Mouse (Mus musculus) G1E (cell line): ENCODE results near the gene Mto1. TPM values are rescaled to one million over a fixed set of nuclear protein-coding genes. Genes with fewer than 3 reads are reported as not detected.
"Not testable (repeated sequence)": the region's sequence is repeated elsewhere in the genome, so short reads cannot be mapped to it uniquely, and the experiment has no call there.

ENCODE experiments used
- ATAC-seq: 2 replicates; pipeline ENCODE4 v1.8.0; 2016; ENCODE audit warnings: mild to moderate bottlenecking; ENCODE audit not compliant: insufficient number of reproducible peaks, poor library complexity, low FRiP score, severe bottlenecking; ENCODE audit errors: extremely low read depth
- DNase-seq: peaks from one replicate; pipeline ENCODE4 v3.0.0; 2012; ENCODE audit warnings: low spot score
- H3K27me3 ChIP-seq: 2 replicates; pipeline ENCODE4 v1.6.1; 2012; ENCODE audit warnings: mild to moderate bottlenecking, low read length, inconsistent platforms; ENCODE audit not compliant: insufficient read depth
- H3K36me3 ChIP-seq: replicated peaks from 2 replicates; pipeline ENCODE3; 2012; ENCODE audit warnings: mild to moderate bottlenecking, inconsistent platforms
- H3K4me1 ChIP-seq: 2 replicates; pipeline ENCODE4 v1.6.1; 2012; ENCODE audit warnings: low read depth, low read length, inconsistent platforms, mixed read lengths; ENCODE audit not compliant: insufficient read depth
- H3K4me3 ChIP-seq: 2 replicates; pipeline ENCODE4 v1.5.1; 2012; ENCODE audit warnings: low read depth, mild to moderate bottlenecking, inconsistent platforms, low read length, moderate library complexity, mixed read lengths
- H3K9me3 ChIP-seq: replicated peaks from 2 replicates; pipeline ENCODE4 v1.6.1; 2012; ENCODE audit warnings: inconsistent platforms
- CTCF ChIP-seq: IDR thresholded peaks from 2 replicates; pipeline ENCODE4 v1.5.1; 2012; ENCODE audit warnings: low read depth, low read length, inconsistent platforms, mixed read lengths
- GATA1 ChIP-seq: IDR thresholded peaks from 2 replicates; pipeline ENCODE4 v1.6.1; 2012; ENCODE audit warnings: borderline replicate concordance, low read length, inconsistent platforms, mixed read lengths
- GATA2 ChIP-seq: IDR thresholded peaks from 2 replicates; pipeline ENCODE4 v1.6.1; 2012; ENCODE audit warnings: low read depth, low read length, inconsistent platforms, borderline replicate concordance
- POLR2AphosphoS5 ChIP-seq: IDR thresholded peaks from 2 replicates; pipeline ENCODE4 v1.6.1; 2012; ENCODE audit warnings: low read depth, low read length, inconsistent platforms; ENCODE audit not compliant: insufficient replicate concordance
- TAL1 ChIP-seq: conservative IDR thresholded peaks from 2 replicates; pipeline ENCODE4 v1.6.1; 2012; ENCODE audit warnings: low read depth, low read length, inconsistent platforms, mixed read lengths
- polyA plus RNA-seq: library from polyadenylated mRNA; stranded (reverse); fragments of >175 nt; gene quantifications from 2 replicates; pipeline ENCODE4 v1.2.3, GENCODE M21; 2012
- total RNA-seq, 2 experiments: library from RNA; stranded (forward) in 1 of 2; stranded (reverse) in 1 of 2; fragments of 200-1000 nt in 1 of 2; fragments of >200 nt in 1 of 2; fragmentation: Nextera tagmentation in 1 of 2; gene quantifications; 2 replicates each; pipeline ENCODE4 v1.2.3; 2014 to 2017

Mto1 gene
- total and polyA plus RNA-seq, 3 experiments = 13.7 to 41.4 (median 35.1) TPM

GRCm38 (mm10) chr9:78508106-78508786, 60.2 kb downstream of the Mto1 start:
- no peak for ATAC-seq
- Histone ChIP-seq H3K4me3 (peak overlapping the region; percentile 43; the same call in 1 of the 2 replicates), H3K27me3 (peaks cover 20% of the 10 kb centered on the region), H3K4me1 (peaks cover 42% of the 10 kb centered on the region), H3K9me3 (peaks cover 4% of the 10 kb centered on the region), H3K36me3 (no peaks in the 10 kb centered on the region)
- TF ChIP-seq TAL1 (no peak), CTCF (no peak), POLR2AphosphoS5 (no peak), GATA2 (no peak), GATA1 (no peak)
- no peak for DNase-seq

- no peak for TF ChIP-seq GATA1
Measured at GRCm38 (mm10) chr9:78511705-78512104, 63.7 kb downstream of the Mto1 start.

GRCm38 (mm10) chr9:78513776-78514500, 65.9 kb downstream of the Mto1 start:
- H3K4me1 ChIP-seq = peaks cover 46% of the 10 kb centered on the region
- no peak for TF ChIP-seq TAL1
- no peak for TF ChIP-seq CTCF
- no peak for TF ChIP-seq GATA2
- TF ChIP-seq POLR2AphosphoS5 = no peak
- no peak for TF ChIP-seq GATA1
- peaks cover 4% of the 10 kb centered on the region for H3K9me3 ChIP-seq
- no peaks in the 10 kb centered on the region for H3K27me3 ChIP-seq
- no peak for DNase-seq
- no peak overlapping the region; the same call in 1 of the 2 replicates for H3K4me3 ChIP-seq
- ATAC-seq = no peak
- H3K36me3 ChIP-seq = no peaks in the 10 kb centered on the region

More at GRCm38 (mm10) chr9:78511705-78512104, 63.7 kb downstream of the Mto1 start:
- ATAC-seq (no peak), DNase-seq (no peak)
- Histone ChIP-seq H3K9me3 (peaks cover 4% of the 10 kb centered on the region), H3K4me3 (no peak overlapping the region), H3K4me1 (peaks cover 52% of the 10 kb centered on the region), H3K36me3 (no peaks in the 10 kb centered on the region), H3K27me3 (no peaks in the 10 kb centered on the region)

DNA sequence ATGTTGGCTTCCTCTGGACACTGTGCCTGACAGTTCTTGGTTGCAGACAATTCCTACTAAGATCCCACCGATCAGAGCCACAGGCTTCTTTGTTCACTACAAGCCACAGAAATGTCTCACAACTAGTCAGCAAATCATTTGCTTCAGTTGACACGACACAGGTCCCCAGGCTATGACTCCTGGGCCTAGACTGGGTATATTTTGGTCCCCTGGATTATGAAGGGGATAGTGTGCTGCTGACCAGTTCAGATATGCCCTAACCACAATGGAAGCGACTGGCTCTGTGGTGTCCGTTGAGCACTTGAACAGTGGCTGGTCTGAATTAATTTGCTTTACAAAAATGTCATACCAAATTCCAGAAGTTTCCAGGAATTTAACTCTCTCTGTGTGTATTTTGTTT, 66.7 kb downstream of the Mto1 start:
- peaks cover 4% of the 10 kb centered on the region for H3K9me3 ChIP-seq
- no peaks in the 10 kb centered on the region for H3K27me3 ChIP-seq
- no peaks in the 10 kb centered on the region for H3K36me3 ChIP-seq
- TF ChIP-seq GATA1 = no peak
- no peak for TF ChIP-seq POLR2AphosphoS5
- TF ChIP-seq CTCF = no peak
- no peak for TF ChIP-seq TAL1
- TF ChIP-seq GATA2 = no peak
- H3K4me3 ChIP-seq = no peak overlapping the region
- DNase-seq (no peak), ATAC-seq (no peak)
- peaks cover 44% of the 10 kb centered on the region for H3K4me1 ChIP-seq

GRCm38 (mm10) chr9:78516125-78516524, 68.1 kb downstream of the Mto1 start:
- H3K4me1 ChIP-seq = peaks cover 57% of the 10 kb centered on the region

GRCm38 (mm10) chr9:78517237-78517636, 69.2 kb downstream of the Mto1 start:
- not testable (repeated sequence) for H3K4me3 ChIP-seq, DNase-seq, ATAC-seq, H3K9me3 ChIP-seq, H3K36me3 ChIP-seq
- Histone ChIP-seq H3K27me3 (peaks cover 20% of the 10 kb centered on the region), H3K4me1 (peaks cover 64% of the 10 kb centered on the region)

More at GRCm38 (mm10) chr9:78516125-78516524, 68.1 kb downstream of the Mto1 start:
- Histone ChIP-seq H3K36me3 (no peaks in the 10 kb centered on the region), H3K4me3 (no peak overlapping the region), H3K27me3 (peaks cover 12% of the 10 kb centered on the region), H3K9me3 (peaks cover 4% of the 10 kb centered on the region)
- TF ChIP-seq GATA1 = no peak
- TF ChIP-seq CTCF = no peak
- TF ChIP-seq GATA2 = peak; percentile 76; the same call in 1 of the 2 replicates
- no peak for TF ChIP-seq POLR2AphosphoS5
- peak; percentile 98 for TF ChIP-seq TAL1
- ATAC-seq = peak; percentile 93
- peak; percentile 39 for DNase-seq
